Mouse (Mus musculus) cerebellum, adult 11-12 months (tissue): Measurements from ENCODE around the gene Aga.
A peak's percentile ranks its signal among the peaks of the same experiment; 100 is the strongest.
"Not testable (repeated sequence)": the region's sequence is repeated elsewhere in the genome, so short reads cannot be mapped to it uniquely, and the experiment has no call there.

Source experiments
- DNase-seq: peaks from one replicate; pipeline ENCODE4 v3.0.0; 2022

The Aga gene

GRCm38 (mm10) chr8:53511551-53512127, at the start of gene Aga:
Aga (plus strand) TSS chr8:53511727.
- peak; percentile 80 for DNase-seq

- DNase-seq, result no peak
Observed at GRCm38 (mm10) chr8:53489063-53489462, 22.5 kb upstream of the Aga start.

DNA sequence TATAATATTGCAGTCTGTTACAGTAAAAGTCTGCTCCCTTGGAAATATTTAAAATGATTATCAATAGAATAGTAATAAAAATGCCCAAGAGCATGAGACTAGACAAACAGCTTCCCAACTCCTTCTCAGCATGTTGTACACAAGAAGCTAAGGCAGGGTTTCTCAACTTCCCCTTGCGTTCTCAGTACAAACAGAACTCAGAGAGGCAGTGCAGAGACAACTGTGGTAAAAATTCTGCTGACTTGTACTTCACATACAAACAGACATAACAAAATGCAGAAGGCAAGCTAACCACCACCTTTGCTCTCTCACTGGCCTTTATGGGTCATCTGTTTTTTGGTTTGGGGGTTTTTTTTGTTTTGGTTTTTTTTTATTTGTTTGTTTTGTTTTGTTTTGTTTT, 15.3 kb upstream of the Aga start:
- DNase-seq, result no peak

DNA sequence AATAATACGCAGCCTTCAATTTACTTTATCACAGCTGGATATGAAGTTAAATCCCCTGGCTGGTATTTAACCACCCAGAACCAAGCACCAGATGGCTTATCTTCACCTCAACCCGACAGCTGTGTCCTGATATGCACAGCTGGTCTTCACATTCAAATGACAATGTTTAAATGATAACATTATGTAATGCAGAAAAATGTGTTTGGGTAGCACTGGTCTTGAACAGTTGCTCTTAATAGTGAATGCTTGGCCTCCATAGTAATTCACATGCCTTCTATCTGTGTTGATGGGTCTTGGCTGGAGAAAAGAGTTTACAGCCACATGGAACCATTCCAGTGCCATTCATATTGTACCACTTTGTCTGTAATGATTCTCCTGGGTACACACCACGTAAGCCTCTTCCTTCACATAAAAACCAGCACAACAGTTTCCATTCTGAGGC, 14.6 kb upstream of the Aga start:
- DNase-seq, result no peak

- not testable (repeated sequence) for DNase-seq
Observed at GRCm38 (mm10) chr8:53538049-53538448, 26.5 kb downstream of the Aga start.

DNA sequence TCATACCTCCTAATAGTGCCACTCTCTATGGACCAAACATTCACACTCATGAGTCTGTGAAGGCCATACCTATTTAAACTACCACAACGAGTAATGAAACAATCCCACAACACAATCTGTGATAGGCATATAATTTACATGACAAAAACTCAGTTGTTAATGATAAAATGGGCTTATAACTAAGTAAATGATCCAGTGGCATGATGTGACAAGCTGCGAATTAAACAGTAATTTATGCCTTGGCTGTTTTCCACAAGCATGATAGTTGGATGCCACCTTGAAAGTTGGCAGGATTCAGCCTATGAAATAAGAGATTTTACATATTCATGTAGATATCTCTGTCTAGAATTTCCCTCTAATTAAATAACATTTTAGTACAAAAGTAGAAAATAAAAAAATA, 28.1 kb downstream of the Aga start:
- no peak for DNase-seq

- DNase-seq, result no peak
Observed at GRCm38 (mm10) chr8:53562441-53563040, 51.0 kb downstream of the Aga start.

- DNase-seq, result no peak
Observed at GRCm38 (mm10) chr8:53566223-53566622, 54.7 kb downstream of the Aga start.
